Mouse (Mus musculus) MEL (cell line): ENCODE results near the gene Ggcx. TPM values are rescaled to one million over a fixed set of nuclear protein-coding genes. Genes with fewer than 3 reads are reported as not detected.

Experiments
- DNase-seq: peaks from one replicate; pipeline ENCODE4 v3.0.0; 2011; ENCODE audit warnings: low read depth, low spot score
- H3K27ac ChIP-seq: 2 replicates; pipeline ENCODE4 v1.5.1; 2012; ENCODE audit warnings: low read depth, mild to moderate bottlenecking, control low read depth, low read length, moderate library complexity; ENCODE audit not compliant: control insufficient read depth
- H3K27me3 ChIP-seq, 2 experiments: fragments of 150-350 bp in 1 of 2; sonication (generic) in 1 of 2; 2 replicates each; pipeline ENCODE4 v1.6.1; 2012; ENCODE audit warnings: low read length in 2 of 2, mild to moderate bottlenecking in 2 of 2, improper control_type of control experiment in 1 of 2, moderate library complexity in 1 of 2; ENCODE audit not compliant: insufficient read depth in 2 of 2, control insufficient read depth in 1 of 2
- H3K36me3 ChIP-seq, 2 experiments: 2 replicates each; pipeline ENCODE4 v1.6.1; 2012 to 2014; ENCODE audit warnings: low read length in 2 of 2, improper control_type of control experiment in 1 of 2, inconsistent platforms in 1 of 2, mild to moderate bottlenecking in 1 of 2; ENCODE audit not compliant: insufficient read depth in 2 of 2, control insufficient read depth in 1 of 2
- H3K4me1 ChIP-seq, 2 experiments: fragments of 150-350 bp in 1 of 2; sonication (generic) in 1 of 2; 2 replicates each; pipeline ENCODE4 v1.6.1; 2012; ENCODE audit warnings: low read length in 2 of 2, improper control_type of control experiment in 1 of 2, mild to moderate bottlenecking in 1 of 2; ENCODE audit not compliant: insufficient read depth in 2 of 2, control insufficient read depth in 1 of 2
- H3K4me3 ChIP-seq, 2 experiments: fragments of 150-350 bp in 1 of 2; sonication (generic) in 1 of 2; 2 replicates each; pipeline ENCODE4 v1.5.1; 2012; ENCODE audit warnings: low read depth in 2 of 2, low read length in 2 of 2, mild to moderate bottlenecking in 2 of 2, moderate library complexity in 2 of 2, control low read depth in 1 of 2, improper control_type of control experiment in 1 of 2; ENCODE audit not compliant: control insufficient read depth in 1 of 2, insufficient read depth in 1 of 2
- H3K79me2 ChIP-seq: 2 replicates; pipeline ENCODE4 v1.6.1; 2012; ENCODE audit warnings: mild to moderate bottlenecking, low read length, moderate library complexity; ENCODE audit not compliant: control insufficient read depth, poor library complexity, insufficient read depth
- H3K9ac ChIP-seq: 2 replicates; pipeline ENCODE4 v1.6.1; 2012; ENCODE audit warnings: low read depth, mild to moderate bottlenecking, control low read depth, low read length, moderate library complexity; ENCODE audit not compliant: control insufficient read depth, poor library complexity, severe bottlenecking
- H3K9me3 ChIP-seq: fragments of 150-350 bp; sonication (generic); replicated peaks from 2 replicates; pipeline ENCODE4 v1.6.1; 2012; ENCODE audit warnings: mild to moderate bottlenecking, low read length, improper control_type of control experiment, moderate library complexity; ENCODE audit not compliant: insufficient read depth
- CHD1 ChIP-seq: IDR thresholded peaks from 2 replicates; pipeline ENCODE4 v1.6.1; 2012; ENCODE audit warnings: low read depth, mild to moderate bottlenecking, inconsistent platforms, low read length, improper control_type of control experiment
- EP300 ChIP-seq, 2 experiments: IDR thresholded peaks; 2 replicates each; pipeline ENCODE4 v1.6.1; 2011; ENCODE audit warnings: improper control_type of control experiment in 2 of 2, low read length in 2 of 2, low read depth in 1 of 2, mild to moderate bottlenecking in 1 of 2
- ETS1 ChIP-seq: IDR thresholded peaks from 2 replicates; pipeline ENCODE4 v1.6.1; 2012; ENCODE audit warnings: low read depth, mild to moderate bottlenecking, inconsistent platforms, low read length, improper control_type of control experiment, moderate library complexity
- GATA1 ChIP-seq: IDR thresholded peaks from 2 replicates; pipeline ENCODE4 v1.6.1; 2011; ENCODE audit warnings: low read depth, low read length, improper control_type of control experiment
- MAX ChIP-seq: IDR thresholded peaks from 2 replicates; pipeline ENCODE4 v1.6.1; 2011; ENCODE audit warnings: low read length, improper control_type of control experiment
- MXI1 ChIP-seq: IDR thresholded peaks from 2 replicates; pipeline ENCODE4 v1.6.1; 2011; ENCODE audit warnings: mild to moderate bottlenecking, low read depth, low read length, improper control_type of control experiment
- MYC ChIP-seq: IDR thresholded peaks from 2 replicates; pipeline ENCODE4 v1.6.1; 2011; ENCODE audit warnings: low read depth, mild to moderate bottlenecking, low read length, improper control_type of control experiment, moderate library complexity
- NELFE ChIP-seq: IDR thresholded peaks from 2 replicates; pipeline ENCODE4 v1.6.1; 2011; ENCODE audit warnings: low read depth, low read length, improper control_type of control experiment
- POLR2A ChIP-seq, 2 experiments: IDR thresholded peaks; 2 replicates each; pipeline ENCODE4 v1.6.1; 2011 to 2012; ENCODE audit warnings: low read length in 2 of 2, mild to moderate bottlenecking in 2 of 2, control low read depth in 1 of 2, improper control_type of control experiment in 1 of 2, low read depth in 1 of 2, moderate library complexity in 1 of 2; ENCODE audit not compliant: control insufficient read depth in 1 of 2, insufficient read depth in 1 of 2, poor library complexity in 1 of 2
- POLR2AphosphoS5 ChIP-seq: IDR thresholded peaks from 2 replicates; pipeline ENCODE4 v1.6.1; 2012; ENCODE audit warnings: low read depth, borderline replicate concordance, mild to moderate bottlenecking, inconsistent platforms, low read length, moderate library complexity, mixed read lengths
- TBP ChIP-seq: IDR thresholded peaks from 2 replicates; pipeline ENCODE4 v1.8.0; 2011; ENCODE audit warnings: low read depth, low read length, improper control_type of control experiment
- USF2 ChIP-seq, 2 experiments: IDR thresholded peaks; 2 replicates each; pipeline ENCODE4 v1.6.1; 2011 to 2012; ENCODE audit warnings: improper control_type of control experiment in 2 of 2, low read length in 2 of 2, borderline replicate concordance in 1 of 2, inconsistent platforms in 1 of 2, low read depth in 1 of 2, mild to moderate bottlenecking in 1 of 2; ENCODE audit not compliant: insufficient read depth in 1 of 2
- ZKSCAN1 ChIP-seq: IDR thresholded peaks from 2 replicates; pipeline ENCODE4 v1.6.1; 2012; ENCODE audit warnings: low read depth, mild to moderate bottlenecking, inconsistent platforms, low read length, improper control_type of control experiment, moderate library complexity
- polyA plus RNA-seq, 2 experiments: library from polyadenylated mRNA; stranded (reverse) in 1 of 2; unstranded in 1 of 2; fragments of >175 nt in 1 of 2; fragments of >200 nt in 1 of 2; gene quantifications; 2 replicates each; pipeline versions ENCODE4 v1.2.1 to v1.2.4; 2012; ENCODE audit warnings: low replicate concordance in 2 of 2, low read depth in 1 of 2; ENCODE audit not compliant: insufficient read length in 2 of 2, insufficient read depth in 1 of 2, missing spikeins in 1 of 2
- total RNA-seq: library from RNA; depleted of rRNA; stranded (reverse); fragments of 300-350 nt; gene quantifications from 2 replicates; pipeline ENCODE4 v1.2.3, GENCODE M21; 2012

Ggcx gene
- total and polyA plus RNA-seq, 3 experiments = 5.2 to 5.4 TPM; not detected in 1

DNA sequence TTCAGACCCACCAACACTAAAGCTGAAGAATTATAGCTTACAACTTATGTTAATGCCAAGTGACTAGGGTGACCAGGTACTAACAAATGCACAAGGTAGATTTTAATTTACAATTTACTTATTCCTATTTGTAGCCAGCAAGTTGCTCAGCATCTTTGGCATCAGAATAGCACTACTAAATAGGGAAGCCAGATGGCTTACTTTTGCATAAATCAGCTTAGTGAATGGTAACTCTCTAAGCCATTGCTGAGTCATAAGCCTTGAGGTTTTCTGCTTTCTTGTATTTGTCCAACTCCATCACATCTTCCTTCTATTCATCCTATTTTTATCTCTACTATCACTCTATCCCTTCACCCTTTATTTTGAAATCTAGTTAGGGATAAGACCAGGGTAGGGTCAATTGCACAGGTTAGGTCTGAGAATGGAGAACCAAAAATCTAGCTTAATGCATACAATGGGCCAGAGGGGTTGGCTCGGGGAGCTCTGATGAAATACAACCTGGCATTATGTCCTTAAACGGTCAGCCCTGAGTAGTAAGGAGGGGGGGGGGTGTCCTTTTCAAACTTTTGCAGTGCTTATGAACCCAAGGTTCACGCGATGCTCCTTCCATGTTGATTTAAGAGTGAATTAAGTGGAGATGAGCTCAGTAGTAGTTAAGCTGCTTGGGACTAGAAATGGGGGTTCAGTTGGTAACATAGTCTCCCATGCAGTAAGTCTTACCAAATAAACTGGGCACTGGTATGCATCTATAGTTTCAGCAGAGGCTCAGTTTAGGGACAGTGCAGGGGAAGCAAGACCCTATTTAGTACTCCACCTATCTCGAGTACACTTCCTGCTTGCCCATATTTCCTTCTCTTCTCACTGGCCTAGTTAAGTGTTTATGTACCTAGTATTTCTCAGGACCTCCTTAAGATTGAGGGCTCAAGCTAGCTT lies 17.1 kb downstream of the Ggcx start:
- H3K4me3 ChIP-seq = no peak overlapping the region
- no peak overlapping the region for H3K9ac ChIP-seq
- peak; percentile 79 for DNase-seq
- H3K27me3 ChIP-seq = no peaks in the 10 kb centered on the region
- peak overlapping the region; percentile 16; the same call in 1 of the 2 replicates for H3K27ac ChIP-seq
- H3K36me3 ChIP-seq = peaks cover 17 to 20% of the 10 kb centered on the region in 2 experiments
- TF ChIP-seq POLR2AphosphoS5 = peak; percentile 83; the same call in 1 of the 2 replicates
- no peak for TF ChIP-seq GATA1
- no peak for TF ChIP-seq ETS1
- TF ChIP-seq MXI1 = no peak
- peak; percentile 20 to 75; a peak in 2 of 4 replicates for TF ChIP-seq POLR2A (IDR thresholded peaks at IDR 0.05; ENCODE audit: control insufficient read depth in 1 of 2, insufficient read depth in 1 of 2, low read depth in 1 of 2, low read length in 2 of 2, poor library complexity in 1 of 2)
- TF ChIP-seq USF2 (IDR thresholded peaks at IDR 0.05; ENCODE audit: borderline replicate concordance in 1 of 2, insufficient read depth in 1 of 2, low read depth in 1 of 2, low read length in 2 of 2) = no peak
- TF ChIP-seq CHD1 = no peak
- no peak for TF ChIP-seq EP300 (IDR thresholded peaks at IDR 0.05; ENCODE audit: low read depth in 1 of 2, low read length in 2 of 2)
- no peaks in the 10 kb centered on the region for H3K4me1 ChIP-seq
- H3K9me3 ChIP-seq = no peaks in the 10 kb centered on the region
- H3K79me2 ChIP-seq = peaks cover 8% of the 10 kb centered on the region; the same call in 1 of the 2 replicates

DNA sequence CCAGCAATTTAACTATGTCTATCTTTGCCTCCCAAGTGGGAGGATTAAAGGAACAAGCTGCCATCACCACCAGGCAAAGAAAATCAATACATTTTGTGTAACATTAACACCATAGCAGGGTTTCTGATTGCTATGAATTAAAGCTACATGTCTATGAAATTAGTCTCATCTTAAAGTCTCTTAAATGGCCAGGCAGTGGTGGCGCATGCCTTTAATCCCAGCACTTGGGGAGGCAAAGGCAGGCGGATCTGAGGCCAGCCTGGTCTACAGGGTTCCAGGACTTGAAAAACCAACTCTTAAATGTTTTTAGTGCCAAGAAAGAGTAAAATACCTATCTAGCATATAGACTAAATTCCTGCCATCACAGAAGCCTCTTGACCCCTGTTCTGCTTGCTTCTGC lies 18.0 kb downstream of the Ggcx start:
- Histone ChIP-seq H3K4me3 (no peak overlapping the region), H3K27me3 (no peaks in the 10 kb centered on the region), H3K36me3 (peaks cover 24 to 25% of the 10 kb centered on the region in 2 experiments), H3K9ac (no peak overlapping the region), H3K79me2 (peaks cover 14% of the 10 kb centered on the region), H3K9me3 (no peaks in the 10 kb centered on the region), H3K4me1 (no peaks in the 10 kb centered on the region), H3K27ac (no peak overlapping the region)
- TF ChIP-seq POLR2A (IDR thresholded peaks at IDR 0.05; ENCODE audit: control insufficient read depth in 1 of 2, insufficient read depth in 1 of 2, low read depth in 1 of 2, low read length in 2 of 2, poor library complexity in 1 of 2) (peak in 1 of 2 experiments; percentile 24; a peak in 1 of 4 replicates), TBP (0 out of 2 replicates have a peak, but pooled peaks have one; percentile 6), NELFE (no peak), ZKSCAN1 (no peak), MXI1 (no peak)
- no peak for DNase-seq

DNA sequence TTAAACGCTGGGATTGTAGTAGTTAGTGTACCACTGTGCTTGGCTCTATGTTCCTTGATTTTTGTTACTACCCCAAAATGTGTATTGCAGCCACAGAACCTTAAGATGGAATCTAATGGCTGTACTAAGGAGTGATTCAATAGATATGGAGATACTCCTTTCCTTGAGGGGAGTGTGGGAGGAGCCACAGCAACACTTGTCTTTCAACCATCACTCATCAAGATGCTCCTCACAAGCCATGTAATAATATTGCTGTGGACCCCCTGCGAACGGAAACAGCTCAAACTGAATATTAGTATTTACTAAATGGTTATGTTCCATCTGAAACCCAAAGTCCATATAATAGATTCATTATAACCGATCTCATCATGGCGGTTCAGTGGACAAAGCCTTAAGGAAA lies 24.1 kb downstream of the Ggcx start:
- H3K36me3 ChIP-seq = peaks cover 33 to 37% of the 10 kb centered on the region in 2 experiments
- no peaks in the 10 kb centered on the region for H3K9me3 ChIP-seq
- H3K9ac ChIP-seq = peak overlapping the region; percentile 95
- H3K79me2 ChIP-seq = peaks cover 43% of the 10 kb centered on the region
- TF ChIP-seq POLR2A (IDR thresholded peaks at IDR 0.05; ENCODE audit: control insufficient read depth in 1 of 2, insufficient read depth in 1 of 2, low read depth in 1 of 2, low read length in 2 of 2, poor library complexity in 1 of 2) (no peak; a peak in 1 of 4 replicates), MAX (no peak), MYC (no peak), CHD1 (no peak), NELFE (no peak)
- H3K4me3 ChIP-seq = peak overlapping the region; percentile 88 to 89
- peak overlapping the region; percentile 90 for H3K27ac ChIP-seq
- H3K4me1 ChIP-seq = peaks cover 5 to 11% of the 10 kb centered on the region in 2 experiments
- no peaks in the 10 kb centered on the region for H3K27me3 ChIP-seq
- peak; percentile 72 for DNase-seq
